Mouse (Mus musculus): ENCODE results near the gene Klhl3. TPM values are rescaled to one million over a fixed set of nuclear protein-coding genes. Genes with fewer than 3 reads are reported as not detected.

Gene Klhl3
- polyA plus RNA-seq, 1 experiment from 2014 or later = 1.2 TPM

- Histone ChIP-seq H3K4me2 (replicated peaks; ENCODE audit: low read depth) (no peak overlapping the region), H3K9ac (ENCODE audit: low read length) (no peak overlapping the region), H3K4me3 (ENCODE audit: low read depth, low read length) (no peak overlapping the region), H3K27me3 (ENCODE audit: control insufficient read depth, insufficient read depth, low read length) (no peaks in the 10 kb centered on the region), H3K9me3 (ENCODE audit: control insufficient read depth, low read length) (no peaks in the 10 kb centered on the region), H3K27ac (replicated peaks) (no peak overlapping the region), H3K4me1 (replicated peaks; ENCODE audit: control insufficient read depth, insufficient read depth) (no peaks in the 10 kb centered on the region), H3K36me3 (ENCODE audit: control insufficient read depth, insufficient read depth, low read length) (no peaks in the 10 kb centered on the region)
- WGBS = 77% methylated on average over 10 of the region's 10 CpGs
- no peak for ATAC-seq (ENCODE audit: low FRiP score, low TSS enrichment)
- DNase-seq (ENCODE audit: low spot score) = no peak
- TF ChIP-seq EP300 (optimal IDR thresholded peaks at IDR 0.05) = no peak
- TF ChIP-seq CTCF (IDR thresholded peaks at IDR 0.05; ENCODE audit: low read depth) = no peak
Observed at GRCm38 (mm10) chr13:58020428-58020827, 93.0 kb downstream of the Klhl3 start.

GRCm38 (mm10) chr13:58017298-58017697 lies 96.1 kb downstream of the Klhl3 start:
- H3K4me1 ChIP-seq (replicated peaks; ENCODE audit: control insufficient read depth, insufficient read depth) = no peaks in the 10 kb centered on the region
- H3K4me2 ChIP-seq (replicated peaks; ENCODE audit: low read depth) = no peak overlapping the region
- H3K4me3 ChIP-seq (ENCODE audit: low read depth, low read length) = no peak overlapping the region
- no peak for DNase-seq (ENCODE audit: low spot score)
- no peaks in the 10 kb centered on the region for H3K27me3 ChIP-seq (ENCODE audit: control insufficient read depth, insufficient read depth, low read length)
- TF ChIP-seq CTCF (IDR thresholded peaks at IDR 0.05; ENCODE audit: low read depth) (peak; percentile 40), EP300 (optimal IDR thresholded peaks at IDR 0.05) (no peak)
- no peak overlapping the region for H3K9ac ChIP-seq (ENCODE audit: low read length)
- no peaks in the 10 kb centered on the region for H3K9me3 ChIP-seq (ENCODE audit: control insufficient read depth, low read length)
- 67% methylated on average over 6 of the region's 6 CpGs for WGBS
- ATAC-seq (ENCODE audit: low FRiP score, low TSS enrichment) = no peak
- H3K36me3 ChIP-seq (ENCODE audit: control insufficient read depth, insufficient read depth, low read length) = no peaks in the 10 kb centered on the region
- H3K27ac ChIP-seq (replicated peaks) = no peak overlapping the region

DNA sequence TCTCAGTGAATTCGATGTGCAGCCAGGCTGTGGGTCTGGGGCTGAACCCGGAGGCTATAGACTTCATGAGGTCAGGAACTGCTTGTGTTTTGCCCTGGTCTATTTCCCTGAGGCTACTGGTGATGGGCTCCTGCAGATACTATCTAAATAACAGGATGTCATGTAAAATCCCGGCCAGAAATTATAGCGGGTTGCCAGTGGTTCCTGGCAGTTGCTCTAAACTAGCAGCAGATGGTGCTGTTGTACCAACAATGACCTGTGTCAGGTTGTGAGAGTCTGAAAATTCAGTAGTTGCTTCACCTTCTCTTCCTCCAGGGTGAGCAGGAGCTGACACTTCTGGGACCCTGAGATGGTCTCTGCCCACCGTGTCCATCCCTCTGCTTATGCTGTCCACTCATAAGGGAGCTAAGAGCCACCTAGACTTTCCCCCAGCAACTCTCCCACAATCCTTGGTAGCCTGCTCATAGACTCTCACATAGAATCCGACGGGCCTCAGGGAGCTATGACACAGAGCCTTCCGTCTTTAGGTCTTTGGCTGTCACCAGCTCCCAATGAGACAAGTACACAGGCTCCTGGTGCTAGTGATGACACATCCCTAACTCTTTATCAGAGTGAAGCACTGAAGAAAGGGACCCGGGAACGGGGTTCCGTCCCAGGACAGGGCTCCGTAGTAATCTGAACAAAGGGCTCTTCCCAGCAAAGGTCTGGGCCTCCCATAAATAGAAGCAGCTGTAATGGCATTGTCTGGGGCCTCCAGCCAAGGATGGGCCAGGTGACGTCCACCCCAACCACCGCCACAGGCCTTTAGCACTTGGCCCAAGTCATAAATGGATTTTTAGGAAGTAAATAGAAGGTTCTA lies 101.1 kb downstream of the Klhl3 start:
- peak; percentile 47 for DNase-seq (ENCODE audit: low spot score)
- WGBS = 65% methylated on average over 14 of the region's 14 CpGs
- H3K4me1 ChIP-seq (replicated peaks; ENCODE audit: control insufficient read depth, insufficient read depth) = no peaks in the 10 kb centered on the region
- no peak overlapping the region for H3K9ac ChIP-seq (ENCODE audit: low read length)
- no peaks in the 10 kb centered on the region for H3K9me3 ChIP-seq (ENCODE audit: control insufficient read depth, low read length)
- no peaks in the 10 kb centered on the region for H3K36me3 ChIP-seq (ENCODE audit: control insufficient read depth, insufficient read depth, low read length)
- H3K27ac ChIP-seq (replicated peaks) = no peak overlapping the region
- TF ChIP-seq EP300 (optimal IDR thresholded peaks at IDR 0.05) (no peak), CTCF (IDR thresholded peaks at IDR 0.05; ENCODE audit: low read depth) (peak; percentile 89)
- no peak overlapping the region for H3K4me3 ChIP-seq (ENCODE audit: low read depth, low read length)
- no peaks in the 10 kb centered on the region for H3K27me3 ChIP-seq (ENCODE audit: control insufficient read depth, insufficient read depth, low read length)
- no peak overlapping the region for H3K4me2 ChIP-seq (replicated peaks; ENCODE audit: low read depth)
- ATAC-seq (ENCODE audit: low FRiP score, low TSS enrichment) = peak; percentile 56

- WGBS = 61% methylated on average over 2 of the region's 2 CpGs
Observed at GRCm38 (mm10) chr13:58011526-58011925, 101.9 kb downstream of the Klhl3 start.

GRCm38 (mm10) chr13:58010416-58010815 lies 103.0 kb downstream of the Klhl3 start:
- TF ChIP-seq EP300 (optimal IDR thresholded peaks at IDR 0.05) (no peak), CTCF (IDR thresholded peaks at IDR 0.05; ENCODE audit: low read depth) (no peak)
- H3K4me3 ChIP-seq (ENCODE audit: low read depth, low read length) = no peak overlapping the region
- WGBS = 81% methylated on average over 7 of the region's 7 CpGs
- DNase-seq (ENCODE audit: low spot score) (no peak), ATAC-seq (ENCODE audit: low FRiP score, low TSS enrichment) (no peak)
- H3K4me2 ChIP-seq (replicated peaks; ENCODE audit: low read depth) = no peak overlapping the region
- no peaks in the 10 kb centered on the region for H3K36me3 ChIP-seq (ENCODE audit: control insufficient read depth, insufficient read depth, low read length)
- H3K9me3 ChIP-seq (ENCODE audit: control insufficient read depth, low read length) = no peaks in the 10 kb centered on the region
- no peaks in the 10 kb centered on the region for H3K4me1 ChIP-seq (replicated peaks; ENCODE audit: control insufficient read depth, insufficient read depth)
- H3K27me3 ChIP-seq (ENCODE audit: control insufficient read depth, insufficient read depth, low read length) = no peaks in the 10 kb centered on the region
- H3K9ac ChIP-seq (ENCODE audit: low read length) = no peak overlapping the region
- no peak overlapping the region for H3K27ac ChIP-seq (replicated peaks)

More at GRCm38 (mm10) chr13:58011526-58011925, 101.9 kb downstream of the Klhl3 start:
- no peaks in the 10 kb centered on the region for H3K36me3 ChIP-seq (ENCODE audit: control insufficient read depth, insufficient read depth, low read length)
- no peak overlapping the region for H3K4me2 ChIP-seq (replicated peaks; ENCODE audit: low read depth)
- DNase-seq (ENCODE audit: low spot score) (no peak), ATAC-seq (ENCODE audit: low FRiP score, low TSS enrichment) (no peak)
- H3K27ac ChIP-seq (replicated peaks) = no peak overlapping the region
- no peak overlapping the region for H3K4me3 ChIP-seq (ENCODE audit: low read depth, low read length)
- TF ChIP-seq EP300 (optimal IDR thresholded peaks at IDR 0.05) (no peak), CTCF (IDR thresholded peaks at IDR 0.05; ENCODE audit: low read depth) (no peak)
- no peaks in the 10 kb centered on the region for H3K4me1 ChIP-seq (replicated peaks; ENCODE audit: control insufficient read depth, insufficient read depth)
- no peaks in the 10 kb centered on the region for H3K27me3 ChIP-seq (ENCODE audit: control insufficient read depth, insufficient read depth, low read length)
- no peak overlapping the region for H3K9ac ChIP-seq (ENCODE audit: low read length)
- H3K9me3 ChIP-seq (ENCODE audit: control insufficient read depth, low read length) = no peaks in the 10 kb centered on the region

- Histone ChIP-seq H3K9me3 (ENCODE audit: control insufficient read depth, low read length) (no peaks in the 10 kb centered on the region), H3K27ac (replicated peaks) (no peak overlapping the region), H3K27me3 (ENCODE audit: control insufficient read depth, insufficient read depth, low read length) (no peaks in the 10 kb centered on the region), H3K4me1 (replicated peaks; ENCODE audit: control insufficient read depth, insufficient read depth) (no peaks in the 10 kb centered on the region), H3K9ac (ENCODE audit: low read length) (no peak overlapping the region), H3K36me3 (ENCODE audit: control insufficient read depth, insufficient read depth, low read length) (no peaks in the 10 kb centered on the region), H3K4me3 (ENCODE audit: low read depth, low read length) (no peak overlapping the region), H3K4me2 (replicated peaks; ENCODE audit: low read depth) (no peak overlapping the region)
- WGBS = 81% methylated on average over 13 of the region's 13 CpGs
- ATAC-seq (ENCODE audit: low FRiP score, low TSS enrichment) (no peak), DNase-seq (ENCODE audit: low spot score) (no peak)
- TF ChIP-seq CTCF (IDR thresholded peaks at IDR 0.05; ENCODE audit: low read depth) (no peak), EP300 (optimal IDR thresholded peaks at IDR 0.05) (no peak)
Observed at GRCm38 (mm10) chr13:58009275-58009674, 104.1 kb downstream of the Klhl3 start.
